Mouse (Mus musculus) limb, embryonic 12.5 days (tissue): ENCODE measurements around the gene Rbpjl. TPM values are rescaled to one million over a fixed set of nuclear protein-coding genes. Genes with fewer than 3 reads are reported as not detected.

Experiments
- ATAC-seq: fragments of 200-750 bp; cut with Nextera tagmentation; 2 replicates; pipeline ENCODE4 v1.8.0; 2017; ENCODE audit warnings: low read depth, moderate TSS enrichment; ENCODE audit not compliant: insufficient number of reproducible peaks, insufficient read depth, low FRiP score, low TSS enrichment
- H3K27ac ChIP-seq: fragments of 300-500 bp; sonication (generic); 2 replicates; pipeline ENCODE4 v1.5.1; 2016; ENCODE audit warnings: mild to moderate bottlenecking, moderate library complexity
- H3K27me3 ChIP-seq: fragments of 300-500 bp; sonication (generic); 2 replicates; pipeline ENCODE4 v1.6.1; 2016; ENCODE audit warnings: mild to moderate bottlenecking, moderate library complexity
- H3K36me3 ChIP-seq: fragments of 300-500 bp; sonication (generic); 2 replicates; pipeline ENCODE4 v1.6.1; 2016; ENCODE audit warnings: mild to moderate bottlenecking, moderate library complexity
- H3K4me1 ChIP-seq: fragments of 300-500 bp; sonication (generic); replicated peaks from 2 replicates; pipeline ENCODE4 v1.6.1; 2016
- H3K4me2 ChIP-seq: fragments of 300-500 bp; sonication (generic); 2 replicates; pipeline ENCODE4 v1.6.1; 2016; ENCODE audit warnings: mild to moderate bottlenecking, moderate library complexity
- H3K4me3 ChIP-seq: fragments of 300-500 bp; sonication (generic); replicated peaks from 2 replicates; pipeline ENCODE4 v1.5.1; 2016; ENCODE audit warnings: mild to moderate bottlenecking
- H3K9ac ChIP-seq: fragments of 300-500 bp; sonication (generic); replicated peaks from 2 replicates; pipeline ENCODE4 v1.6.1; 2016; ENCODE audit warnings: mild to moderate bottlenecking, moderate library complexity
- H3K9me3 ChIP-seq: fragments of 300-500 bp; sonication (generic); 2 replicates; pipeline ENCODE4 v1.6.1; 2016; ENCODE audit warnings: mild to moderate bottlenecking, moderate library complexity
- WGBS: fragments of 180-500 bp; shearing (Covaris S2); methylation state at CpG from one replicate; pipeline ENCODE4 v1.1.7; 2016; 5-methylcytosine and 5-hydroxymethylcytosine counted together
- polyA plus RNA-seq: library from polyadenylated mRNA; unstranded; fragments of >200 nt; fragmentation: Nextera tagmentation; extraction: Ambion mirVana; gene quantifications from 2 replicates; pipeline ENCODE4 v1.2.1, GENCODE M21; 2016

Gene Rbpjl
- polyA plus RNA-seq, 1 experiment from 2014 or later: 0.40 TPM

DNA sequence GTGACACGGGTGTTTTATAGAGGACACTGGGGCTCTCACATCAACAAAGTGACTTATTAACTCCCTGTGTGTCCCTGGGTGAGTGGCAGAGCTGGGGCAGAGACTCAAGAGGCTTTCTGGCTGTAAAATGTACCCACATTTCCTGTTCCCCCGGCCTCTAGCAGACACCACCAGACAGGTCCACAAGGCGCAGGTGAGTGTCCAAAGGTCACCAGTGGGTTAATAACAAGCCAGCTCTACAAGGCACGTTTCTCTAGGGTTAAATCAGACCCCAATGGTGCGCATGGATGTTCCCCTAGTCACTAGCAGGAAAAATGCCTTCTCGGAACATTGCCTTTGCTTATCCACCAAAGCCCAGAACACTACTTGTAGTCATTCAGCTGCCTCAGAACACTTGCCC is 34.8 kb downstream of the Rbpjl start:
- no peaks in the 10 kb centered on the region for H3K36me3 ChIP-seq
- WGBS: 40% methylated on average over 6 of the region's 6 CpGs
- H3K27me3 ChIP-seq: peaks cover 14% of the 10 kb centered on the region
- no peak for ATAC-seq
- no peak overlapping the region for H3K4me2 ChIP-seq
- H3K4me3 ChIP-seq: no peak overlapping the region
- peaks cover 85% of the 10 kb centered on the region for H3K4me1 ChIP-seq
- H3K9me3 ChIP-seq: no peaks in the 10 kb centered on the region
- H3K27ac ChIP-seq: no peak overlapping the region
- no peak overlapping the region for H3K9ac ChIP-seq

DNA sequence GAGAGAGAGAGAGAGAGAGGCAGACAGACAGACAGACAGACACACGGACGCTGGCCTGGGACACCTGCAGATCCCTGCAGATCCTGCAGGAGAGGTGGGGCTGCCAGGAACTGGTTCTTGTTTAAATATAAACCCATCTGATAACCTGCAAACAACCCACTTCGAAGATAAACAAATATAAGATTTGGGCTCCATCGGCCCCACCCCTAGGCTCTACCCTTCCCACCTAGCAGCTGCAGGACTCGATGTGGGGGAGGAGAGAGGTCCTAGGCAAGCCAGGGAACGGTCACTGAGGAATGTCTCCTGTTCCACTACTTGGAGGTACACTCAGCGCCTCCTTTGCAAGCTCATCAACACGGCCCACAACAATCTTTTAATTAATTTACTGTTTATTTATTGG is 35.3 kb downstream of the Rbpjl start:
- Histone ChIP-seq H3K4me3 (no peak overlapping the region), H3K4me2 (no peak overlapping the region), H3K4me1 (peaks cover 81% of the 10 kb centered on the region), H3K27me3 (peaks cover 14% of the 10 kb centered on the region), H3K36me3 (no peaks in the 10 kb centered on the region), H3K9me3 (no peaks in the 10 kb centered on the region), H3K9ac (no peak overlapping the region), H3K27ac (no peak overlapping the region)
- no peak for ATAC-seq
- 43% methylated on average over 8 of the region's 8 CpGs for WGBS

DNA sequence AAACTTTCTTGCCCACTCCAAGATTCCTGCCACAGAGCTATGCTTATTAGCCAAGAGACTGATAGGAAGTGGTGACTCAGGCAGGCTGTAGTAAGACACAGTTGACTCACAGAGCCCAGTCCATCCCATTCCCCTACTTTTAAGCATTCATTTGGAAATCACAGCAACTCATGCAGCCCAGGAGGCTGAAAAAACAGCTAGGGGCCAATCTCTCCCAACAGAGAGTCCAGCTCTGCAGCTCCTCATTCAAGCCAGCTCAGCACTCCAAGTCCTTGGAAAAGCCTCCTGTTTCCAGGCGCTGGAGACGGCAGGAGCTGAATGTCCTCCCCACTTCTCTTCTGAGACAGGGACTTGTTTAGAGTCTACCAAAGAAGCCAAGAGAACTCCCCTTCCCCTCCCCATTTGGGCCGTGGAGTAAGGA is 36.1 kb downstream of the Rbpjl start:
- Histone ChIP-seq H3K4me2 (no peak overlapping the region), H3K9me3 (no peaks in the 10 kb centered on the region), H3K4me1 (peaks cover 81% of the 10 kb centered on the region), H3K36me3 (no peaks in the 10 kb centered on the region), H3K9ac (no peak overlapping the region), H3K4me3 (no peak overlapping the region), H3K27ac (no peak overlapping the region), H3K27me3 (peaks cover 17% of the 10 kb centered on the region)
- no peak for ATAC-seq
- WGBS: 66% methylated on average over 3 of the region's 3 CpGs

DNA sequence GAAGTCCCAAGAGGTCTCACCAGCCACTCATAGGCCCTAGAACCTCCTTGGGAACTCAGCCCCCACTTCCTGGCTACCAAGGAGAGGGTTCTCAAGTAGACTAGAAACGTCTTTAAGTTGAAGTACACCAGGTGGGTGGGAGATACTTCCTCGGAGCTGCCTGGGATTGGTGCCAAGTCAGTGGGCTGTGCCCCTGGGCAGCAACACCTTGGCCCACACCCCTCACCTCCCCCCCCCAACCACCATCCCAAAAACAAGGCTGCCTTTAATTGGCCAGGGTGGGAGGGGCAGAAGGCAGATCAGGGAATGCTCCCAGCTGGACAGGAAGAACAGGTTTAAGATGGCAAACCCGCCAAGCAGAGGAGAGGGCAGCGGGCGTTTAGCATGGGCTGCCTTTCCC is 37.4 kb downstream of the Rbpjl start:
- H3K27me3 ChIP-seq: peaks cover 17% of the 10 kb centered on the region
- no peaks in the 10 kb centered on the region for H3K36me3 ChIP-seq
- H3K27ac ChIP-seq: no peak overlapping the region
- H3K9ac ChIP-seq: 0 out of 2 replicates have a peak overlapping the region, but pooled peaks have one; percentile 14
- 0 out of 2 replicates have a peak overlapping the region, but pooled peaks have one; percentile 87 for H3K4me2 ChIP-seq
- no peak for ATAC-seq
- 63% methylated on average over 5 of the region's 5 CpGs for WGBS
- H3K4me1 ChIP-seq: peaks cover 68% of the 10 kb centered on the region
- H3K4me3 ChIP-seq: no peak overlapping the region
- H3K9me3 ChIP-seq: no peaks in the 10 kb centered on the region

DNA sequence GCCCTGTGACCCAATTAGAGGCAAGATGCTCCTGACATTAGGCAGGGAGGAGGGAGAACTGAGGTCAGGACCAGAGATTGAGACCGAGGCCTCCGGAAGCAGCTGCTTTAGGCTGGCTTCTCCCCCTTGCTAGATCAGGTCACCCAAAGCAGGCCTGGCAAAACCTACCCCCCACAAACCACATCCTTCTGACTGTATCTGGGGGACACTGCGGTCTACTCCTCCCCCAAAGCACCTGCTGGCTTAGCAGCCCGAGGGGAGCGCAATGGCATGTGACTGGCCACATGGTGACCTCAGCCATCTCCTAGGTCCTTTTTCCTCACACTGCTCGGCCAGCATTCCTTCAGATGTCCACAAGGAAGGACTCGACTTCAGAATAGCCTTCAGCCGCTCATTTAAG is 38.2 kb downstream of the Rbpjl start:
- Histone ChIP-seq H3K36me3 (no peaks in the 10 kb centered on the region), H3K27me3 (peaks cover 17% of the 10 kb centered on the region), H3K27ac (no peak overlapping the region), H3K4me1 (peaks cover 59% of the 10 kb centered on the region), H3K9me3 (no peaks in the 10 kb centered on the region), H3K4me3 (no peak overlapping the region), H3K4me2 (peak overlapping the region; percentile 87), H3K9ac (0 out of 2 replicates have a peak overlapping the region, but pooled peaks have one; percentile 18)
- no peak for ATAC-seq
- 28% methylated on average over 8 of the region's 8 CpGs for WGBS

DNA sequence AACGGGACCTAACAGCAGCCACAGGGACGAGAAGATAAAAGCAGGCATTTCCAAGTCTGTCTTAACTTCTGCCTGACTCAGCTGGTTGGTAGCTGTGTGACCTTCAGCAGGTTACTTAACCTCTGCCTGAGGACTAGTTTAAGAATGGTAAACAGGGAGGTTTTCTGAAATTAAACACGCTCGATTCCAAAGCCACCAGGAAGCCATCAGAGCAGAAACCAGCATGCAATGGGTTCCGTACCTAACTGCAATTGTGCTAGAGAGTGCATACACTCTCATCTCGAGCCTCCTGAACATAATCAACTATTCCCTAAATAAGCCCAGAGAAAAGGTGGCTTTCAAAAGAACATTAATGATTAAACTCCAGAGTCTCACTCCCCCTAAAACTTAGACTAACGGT is 38.8 kb downstream of the Rbpjl start:
- peak overlapping the region; percentile 77 for H3K9ac ChIP-seq
- H3K4me2 ChIP-seq: peak overlapping the region; percentile 87
- WGBS: 27% methylated on average over 7 of the region's 7 CpGs
- H3K36me3 ChIP-seq: no peaks in the 10 kb centered on the region
- H3K27me3 ChIP-seq: peaks cover 17% of the 10 kb centered on the region
- H3K4me3 ChIP-seq: peak overlapping the region; percentile 64
- no peaks in the 10 kb centered on the region for H3K9me3 ChIP-seq
- no peak overlapping the region for H3K27ac ChIP-seq
- H3K4me1 ChIP-seq: peaks cover 54% of the 10 kb centered on the region
- no peak for ATAC-seq

DNA sequence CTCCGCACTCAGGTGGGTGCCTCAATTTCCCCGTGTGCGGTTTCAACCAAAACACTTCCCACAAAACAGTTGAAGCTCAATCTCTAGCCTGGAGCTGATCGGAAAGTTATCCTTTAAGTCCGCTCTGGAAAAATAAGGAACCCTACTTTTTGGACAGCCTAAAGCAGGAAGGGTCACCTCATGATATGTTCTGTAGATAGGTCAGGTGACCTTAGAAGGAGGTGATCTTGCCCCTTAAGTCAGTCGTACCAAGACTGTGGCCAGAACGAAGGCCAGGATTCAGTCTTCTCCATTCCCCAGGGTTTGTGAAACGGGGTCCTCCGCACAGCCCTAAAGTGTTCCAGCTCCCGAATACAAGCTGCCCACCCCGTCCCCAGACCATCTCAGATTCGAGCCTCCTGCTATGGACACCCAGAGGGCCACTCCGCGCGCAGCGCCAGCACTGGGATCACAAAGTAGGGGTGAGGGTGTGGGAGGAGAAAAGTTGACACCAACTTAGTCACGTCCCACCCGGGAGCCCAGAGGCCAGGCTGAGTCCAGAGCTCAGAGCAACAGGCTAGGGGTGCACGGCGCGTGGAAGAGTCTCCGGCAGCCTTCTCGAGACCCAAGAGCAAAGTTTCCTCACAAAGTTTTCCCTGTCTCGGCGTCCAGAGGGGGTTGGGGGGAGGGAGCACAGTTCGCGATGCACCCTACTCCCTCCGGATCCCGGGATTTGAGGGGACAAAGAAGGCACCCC is 39.5 kb downstream of the Rbpjl start:
- Histone ChIP-seq H3K27me3 (peaks cover 17% of the 10 kb centered on the region), H3K4me1 (peaks cover 46% of the 10 kb centered on the region), H3K27ac (peak overlapping the region; percentile 45; the same call in 1 of the 2 replicates), H3K4me2 (peak overlapping the region; percentile 87), H3K4me3 (peak overlapping the region; percentile 64), H3K36me3 (no peaks in the 10 kb centered on the region), H3K9ac (peak overlapping the region; percentile 77), H3K9me3 (no peaks in the 10 kb centered on the region)
- ATAC-seq: peak; percentile 52
- WGBS: 2% methylated on average over 29 of the region's 29 CpGs

DNA sequence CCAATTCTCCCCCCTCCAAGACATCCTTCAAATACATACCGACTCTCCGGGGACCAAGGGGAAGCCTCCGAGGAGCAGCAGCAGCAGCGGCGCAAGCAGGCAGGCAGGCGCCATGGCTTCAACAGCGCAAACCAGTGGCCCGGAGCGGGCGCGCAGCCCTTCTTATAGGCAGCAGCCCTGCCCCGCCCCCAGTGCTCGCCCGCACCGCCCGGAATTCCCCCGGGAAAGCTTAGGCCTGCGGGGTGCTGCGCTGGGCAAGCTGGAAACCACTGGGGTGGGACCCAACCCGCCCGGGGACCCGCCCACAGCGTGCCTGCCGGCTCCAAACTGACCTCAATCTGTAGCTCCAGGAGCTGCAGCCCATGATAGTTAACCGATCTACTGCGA is 40.1 kb downstream of the Rbpjl start:
- Histone ChIP-seq H3K9ac (peak overlapping the region; percentile 77), H3K27ac (peak overlapping the region; percentile 45; the same call in 1 of the 2 replicates), H3K4me3 (peak overlapping the region; percentile 64), H3K9me3 (no peaks in the 10 kb centered on the region), H3K27me3 (peaks cover 17% of the 10 kb centered on the region), H3K36me3 (no peaks in the 10 kb centered on the region), H3K4me2 (peak overlapping the region; percentile 87), H3K4me1 (peaks cover 41% of the 10 kb centered on the region)
- ATAC-seq: peak; percentile 74
- under 1% methylated on average over 26 of the region's 26 CpGs for WGBS

DNA sequence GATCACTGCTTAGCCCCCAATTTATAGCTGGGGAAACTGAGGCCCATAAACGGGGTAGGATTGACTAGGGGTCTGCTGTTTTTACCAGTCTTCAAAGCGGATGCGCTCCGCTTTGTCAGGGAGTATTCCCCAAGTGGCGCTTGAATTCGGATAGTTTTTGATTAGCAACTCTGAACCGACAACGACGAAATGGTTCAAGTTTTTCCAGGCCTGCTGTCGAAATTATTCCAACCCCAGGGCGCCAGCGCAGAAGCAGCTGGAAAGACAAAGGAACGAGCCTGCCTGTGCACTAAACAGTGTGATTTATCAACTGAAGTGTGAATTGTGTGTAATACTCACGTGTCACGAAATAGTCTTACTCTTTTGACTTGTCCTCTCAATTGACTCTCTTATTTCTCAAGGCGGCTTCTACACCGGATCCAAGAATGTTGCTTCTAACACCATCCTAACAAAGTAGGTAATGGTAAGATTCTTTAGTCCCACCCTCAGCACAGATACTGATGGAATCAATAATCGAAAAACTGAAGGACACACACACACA is 40.6 kb downstream of the Rbpjl start, which contains the start of gene Sdc4:
Gene Sdc4, minus strand, starts transcription at position 428 of the 541 bp plus-strand sequence.
- Histone ChIP-seq H3K9me3 (no peaks in the 10 kb centered on the region), H3K27me3 (peaks cover 17% of the 10 kb centered on the region), H3K36me3 (no peaks in the 10 kb centered on the region), H3K4me2 (peak within 1 kb of the TSS; percentile 87), H3K4me3 (peak within 1 kb of the TSS; percentile 64), H3K27ac (peak within 1 kb of the TSS; percentile 45; the same call in 1 of the 2 replicates), H3K4me1 (peaks cover 36% of the 10 kb centered on the region), H3K9ac (peak within 1 kb of the TSS; percentile 77)
- WGBS: 8% methylated on average over 18 of the region's 18 CpGs
- peak; percentile 7; the same call in 1 of the 2 replicates for ATAC-seq

DNA sequence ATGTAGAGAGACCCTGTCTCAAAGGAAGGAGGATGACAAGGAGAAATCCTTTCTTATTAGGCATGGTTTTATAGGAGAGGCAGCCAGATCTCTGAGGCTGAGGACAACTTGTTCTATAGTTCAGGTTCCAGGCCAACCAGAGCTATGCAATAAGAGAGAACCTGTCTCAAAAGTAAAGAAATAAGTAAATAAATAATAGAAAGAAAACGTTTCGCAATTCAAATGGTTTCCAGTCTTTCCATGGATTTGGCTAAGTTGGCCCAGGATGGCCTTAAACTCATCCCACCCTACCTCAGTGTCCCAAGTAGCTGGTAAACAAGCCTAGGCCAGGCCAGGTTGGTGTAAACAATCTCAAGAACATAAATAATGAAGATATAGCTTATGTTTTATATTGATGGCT is 41.8 kb downstream of the Rbpjl start:
- H3K27ac ChIP-seq: no peak overlapping the region
- H3K9ac ChIP-seq: no peak overlapping the region
- H3K4me2 ChIP-seq: no peak overlapping the region
- H3K27me3 ChIP-seq: peaks cover 17% of the 10 kb centered on the region
- 78% methylated on average over 2 of the region's 2 CpGs for WGBS
- no peak for ATAC-seq
- no peaks in the 10 kb centered on the region for H3K9me3 ChIP-seq
- no peaks in the 10 kb centered on the region for H3K36me3 ChIP-seq
- H3K4me3 ChIP-seq: no peak overlapping the region
- peaks cover 30% of the 10 kb centered on the region for H3K4me1 ChIP-seq

DNA sequence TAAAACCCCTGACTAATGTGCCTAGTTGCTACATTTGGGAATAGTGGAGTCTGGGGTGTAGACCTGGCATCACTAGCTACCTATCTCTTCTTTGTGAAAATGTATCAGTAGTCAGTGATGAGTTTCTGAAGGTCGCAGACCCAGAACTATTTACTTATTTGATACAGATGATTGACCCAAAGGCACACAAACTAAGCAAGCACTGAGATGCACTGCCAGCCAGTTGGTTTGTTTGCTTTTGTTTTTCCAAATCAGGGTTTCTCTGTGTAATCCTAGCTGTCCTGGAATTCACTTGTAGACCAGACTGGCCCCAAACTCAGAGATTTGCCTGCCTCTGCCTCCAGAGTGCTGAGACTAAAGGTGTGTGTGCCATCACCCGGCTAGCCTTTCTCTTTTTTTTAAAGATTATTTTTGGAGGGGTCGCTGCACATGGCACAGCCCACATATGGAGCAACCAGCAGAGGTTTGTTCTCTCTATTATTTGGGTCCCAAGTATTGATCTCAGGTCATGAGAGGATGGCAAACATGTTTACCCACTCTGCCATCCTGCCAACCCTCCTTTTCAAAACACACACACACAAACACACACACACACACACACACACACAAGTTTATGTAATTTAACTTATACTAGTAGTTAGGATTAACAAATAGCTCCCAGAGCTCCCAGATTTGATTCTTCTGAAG is 42.6 kb downstream of the Rbpjl start:
- peaks cover 17% of the 10 kb centered on the region for H3K27me3 ChIP-seq
- H3K9me3 ChIP-seq: no peaks in the 10 kb centered on the region
- H3K27ac ChIP-seq: no peak overlapping the region
- H3K4me3 ChIP-seq: no peak overlapping the region
- ATAC-seq: no peak
- WGBS: 90% methylated on average over 3 of the region's 3 CpGs
- peaks cover 26% of the 10 kb centered on the region for H3K4me1 ChIP-seq
- H3K36me3 ChIP-seq: no peaks in the 10 kb centered on the region
- no peak overlapping the region for H3K9ac ChIP-seq
- no peak overlapping the region for H3K4me2 ChIP-seq
